20 mouse cellular contexts compared by ENCODE assay signal in the genomic region with DNA sequence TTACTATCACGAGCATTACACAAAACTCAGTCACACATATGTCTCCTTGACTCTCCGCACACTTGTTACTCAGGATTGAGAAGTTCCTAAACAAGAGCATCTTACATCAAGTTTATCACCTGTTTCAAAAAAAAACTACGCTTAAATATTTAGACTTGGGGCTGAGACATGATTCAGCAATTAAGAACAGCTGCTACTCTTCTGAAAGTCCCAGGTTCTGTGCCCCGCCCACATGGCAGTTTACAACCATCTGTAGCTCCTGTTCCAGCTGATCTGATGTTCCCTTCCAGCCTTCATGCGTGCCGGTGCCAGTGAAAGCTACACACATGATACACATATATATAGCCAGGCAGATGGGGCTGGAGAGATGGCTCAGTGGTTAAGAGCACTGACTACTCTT. TPM values are rescaled to one million over a fixed set of nuclear protein-coding genes. Genes with fewer than 3 reads are reported as not detected.
A peak's percentile ranks its signal among the peaks of the same experiment; 100 is the strongest.
DNase-seq lines count a peak whose midpoint lies in the region; ATAC-seq and TF ChIP-seq lines count a peak whose summit lies in the region.
"Had no signal": no experiment of that assay in that cellular context is flagged by ENCODE, and none has a peak within 500 bp of the region (broad histone marks: within the 10 kb centered on the region; RNA-seq: fewer than 3 reads in every experiment).

No protein-coding gene starts in this region.

- peak; percentile 34 for DNase-seq in layer of hippocampus, adult 9-11 months
- DNase-seq in layer of hippocampus, postnatal 25 days (ENCODE audit: extremely low spot score in 1 of 2, low spot score in 1 of 2), result no peak
- DNase-seq in ZHBTc4 (ENCODE audit: low read depth, low spot score), result peak; percentile 23
- DNase-seq in liver, result peak; percentile 74
- DNase-seq in spleen, adult 12 weeks (ENCODE audit: low spot score), result no peak
- DNase-seq in midbrain, embryonic 10.5 days (ENCODE audit: low spot score), result no peak
- DNase-seq in stomach, postnatal 0 days (ENCODE audit: low spot score), result no peak
- DNase-seq: B cell, adult 2 months; cerebellum, adult 2 months; gastrocnemius, postnatal 10 days; kidney, adult 9 months; kidney, postnatal 36 days; lung, adult 2 months; lung, postnatal 4 days had no signal

- no peak for TF ChIP-seq CTCF in stomach, postnatal 0 days (IDR thresholded peaks at IDR 0.05; ENCODE audit: low read depth)

- no peak for TF ChIP-seq EP300 in stomach, postnatal 0 days (optimal IDR thresholded peaks at IDR 0.05)

- H3K4me3 ChIP-seq in midbrain, embryonic 10.5 days, result no peak overlapping the region
- no peak overlapping the region for H3K4me3 ChIP-seq in stomach, postnatal 0 days (ENCODE audit: low read depth, low read length)
- H3K4me3 ChIP-seq: embryonic facial prominence, embryonic 13.5 days; forebrain, embryonic 10.5 days; hindbrain, embryonic 12.5 days; midbrain, embryonic 13.5 days; neural tube, embryonic 15.5 days had no signal

- H3K27ac ChIP-seq in midbrain, embryonic 10.5 days (replicated peaks), result no peak overlapping the region
- no peak overlapping the region for H3K27ac ChIP-seq in stomach, postnatal 0 days (replicated peaks)
- H3K27ac ChIP-seq: embryonic facial prominence, embryonic 13.5 days; forebrain, embryonic 10.5 days; hindbrain, embryonic 12.5 days; midbrain, embryonic 13.5 days; neural tube, embryonic 15.5 days had no signal

- no peak overlapping the region for H3K9ac ChIP-seq in stomach, postnatal 0 days (ENCODE audit: low read length)
- H3K9ac ChIP-seq: embryonic facial prominence, embryonic 13.5 days; hindbrain, embryonic 12.5 days; midbrain, embryonic 13.5 days; neural tube, embryonic 15.5 days had no signal

- no peaks in the 10 kb centered on the region for H3K9me3 ChIP-seq in midbrain, embryonic 10.5 days (replicated peaks)
- no peaks in the 10 kb centered on the region for H3K9me3 ChIP-seq in stomach, postnatal 0 days (ENCODE audit: control insufficient read depth, low read length)
- H3K9me3 ChIP-seq: embryonic facial prominence, embryonic 13.5 days; forebrain, embryonic 10.5 days; hindbrain, embryonic 12.5 days; midbrain, embryonic 13.5 days; neural tube, embryonic 15.5 days had no signal

- H3K4me1 ChIP-seq in midbrain, embryonic 10.5 days, result no peaks in the 10 kb centered on the region
- no peaks in the 10 kb centered on the region for H3K4me1 ChIP-seq in stomach, postnatal 0 days (replicated peaks; ENCODE audit: control insufficient read depth, insufficient read depth)
- H3K4me1 ChIP-seq: hindbrain, embryonic 12.5 days had no signal

- 95% methylated on average over 6 of the region's 6 CpGs for WGBS in midbrain, embryonic 10.5 days
- 82% methylated on average over 6 of the region's 6 CpGs for WGBS in stomach, postnatal 0 days

- H3K36me3 ChIP-seq in midbrain, embryonic 10.5 days, result 0 out of 2 replicates have a peak, but pooled peaks cover 2% of the 10 kb centered on the region
- H3K36me3 ChIP-seq in stomach, postnatal 0 days (ENCODE audit: control insufficient read depth, insufficient read depth, low read length), result no peaks in the 10 kb centered on the region
- H3K36me3 ChIP-seq: forebrain, embryonic 10.5 days; hindbrain, embryonic 12.5 days; midbrain, embryonic 13.5 days; neural tube, embryonic 15.5 days had no signal

- H3K4me2 ChIP-seq in stomach, postnatal 0 days (replicated peaks; ENCODE audit: low read depth), result no peak overlapping the region
- H3K4me2 ChIP-seq: embryonic facial prominence, embryonic 13.5 days; hindbrain, embryonic 12.5 days; midbrain, embryonic 13.5 days; neural tube, embryonic 15.5 days had no signal

- no peaks in the 10 kb centered on the region for H3K27me3 ChIP-seq in midbrain, embryonic 10.5 days (ENCODE audit: low read depth, poor library complexity, severe bottlenecking)
- H3K27me3 ChIP-seq in stomach, postnatal 0 days (ENCODE audit: control insufficient read depth, insufficient read depth, low read length), result no peaks in the 10 kb centered on the region
- H3K27me3 ChIP-seq: embryonic facial prominence, embryonic 13.5 days; hindbrain, embryonic 12.5 days; midbrain, embryonic 13.5 days; neural tube, embryonic 15.5 days had no signal

- peak; percentile 89 for ATAC-seq in megakaryocyte progenitor cell, adult 5-6 weeks (replicated peaks; ENCODE audit: poor library complexity)
- no peak for ATAC-seq in stomach, postnatal 0 days (ENCODE audit: low FRiP score, low TSS enrichment)
- ATAC-seq: midbrain, embryonic 13.5 days had no signal

RNA-seq across cellular contexts. Expression of a gene that starts 7.5 kb away (rescaled TPM):
- total RNA-seq in layer of hippocampus, postnatal 25 days (2021), result 1 to 10 TPM; 3.7 to 5.0 TPM
- total RNA-seq in megakaryocyte progenitor cell, adult 5-6 weeks (2015), result 5.7 and 6.2 TPM in 2 replicates
- 5.3 and 7.2 TPM in 2 replicates for total RNA-seq in megakaryocyte progenitor cell, adult 5-6 weeks (2017)
- 8.6 and 11.1 TPM in 2 replicates for polyA plus RNA-seq in midbrain, embryonic 10.5 days (2016; fragmentation: Nextera tagmentation; extraction: Ambion mirVana)
- 5.9 and 6.3 TPM in 2 replicates for polyA plus RNA-seq in stomach, postnatal 0 days (2015; fragmentation: Nextera tagmentation; extraction: Ambion mirVana)

Comparison
In these comparisons a context has a peak if more than half of its experiments do, and no peak if none do; other contexts are left out.
1. DNase-seq: peak in layer of hippocampus, adult 9-11 months (single experiment), ZHBTc4 (single experiment) and liver (single experiment); none in layer of hippocampus, postnatal 25 days (0 of 2), spleen, adult 12 weeks (single experiment), midbrain, embryonic 10.5 days (single experiment) and stomach, postnatal 0 days (single experiment).